Mouse (Mus musculus): ENCODE data around the gene Lars2. TPM values are rescaled to one million over a fixed set of nuclear protein-coding genes. Genes with fewer than 3 reads are reported as not detected.

The Lars2 gene
- polyA plus RNA-seq, 1 experiment from 2014 or later = 819 TPM

- no peak for ATAC-seq (ENCODE audit: low read depth)
- Histone ChIP-seq H3K9ac (ENCODE audit: low read length) (no peak overlapping the region), H3K9me3 (ENCODE audit: control insufficient read depth, low read length) (no peaks in the 10 kb centered on the region), H3K4me3 (ENCODE audit: low read length) (no peak overlapping the region), H3K36me3 (ENCODE audit: control insufficient read depth, insufficient read depth, low read length) (peaks cover 24% of the 10 kb centered on the region), H3K4me2 (ENCODE audit: low read depth, low read length) (no peak overlapping the region), H3K27me3 (ENCODE audit: control insufficient read depth, insufficient read depth, low read depth, low read length) (no peaks in the 10 kb centered on the region), H3K27ac (ENCODE audit: low read length) (peak overlapping the region; percentile 83; the same call in 1 of the 2 replicates), H3K4me1 (replicated peaks; ENCODE audit: control insufficient read depth, insufficient read depth, low read length) (peaks cover 36% of the 10 kb centered on the region)
- WGBS = 82% methylated on average over 2 of the region's 2 CpGs
These were observed 140.7 kb downstream of the Lars2 start for GRCm38 (mm10) chr9:123507380-123507779.

- no peak overlapping the region for H3K4me3 ChIP-seq (ENCODE audit: low read length)
- no peak for ATAC-seq (ENCODE audit: low read depth)
- no peak overlapping the region for H3K27ac ChIP-seq (ENCODE audit: low read length)
- H3K9me3 ChIP-seq (ENCODE audit: control insufficient read depth, low read length) = no peaks in the 10 kb centered on the region
- H3K4me2 ChIP-seq (ENCODE audit: low read depth, low read length) = no peak overlapping the region
- H3K4me1 ChIP-seq (replicated peaks; ENCODE audit: control insufficient read depth, insufficient read depth, low read length) = peaks cover 30% of the 10 kb centered on the region
- peaks cover 16% of the 10 kb centered on the region for H3K36me3 ChIP-seq (ENCODE audit: control insufficient read depth, insufficient read depth, low read length)
- no peaks in the 10 kb centered on the region for H3K27me3 ChIP-seq (ENCODE audit: control insufficient read depth, insufficient read depth, low read depth, low read length)
- WGBS = 82% methylated on average over 2 of the region's 2 CpGs
- H3K9ac ChIP-seq (ENCODE audit: low read length) = no peak overlapping the region
These were observed 142.3 kb downstream of the Lars2 start for GRCm38 (mm10) chr9:123508986-123509385.

- Histone ChIP-seq H3K4me3 (ENCODE audit: low read length) (no peak overlapping the region), H3K4me2 (ENCODE audit: low read depth, low read length) (no peak overlapping the region), H3K27me3 (ENCODE audit: control insufficient read depth, insufficient read depth, low read depth, low read length) (no peaks in the 10 kb centered on the region), H3K4me1 (replicated peaks; ENCODE audit: control insufficient read depth, insufficient read depth, low read length) (peaks cover 25% of the 10 kb centered on the region), H3K27ac (ENCODE audit: low read length) (peak overlapping the region; percentile 41), H3K36me3 (ENCODE audit: control insufficient read depth, insufficient read depth, low read length) (peaks cover 16% of the 10 kb centered on the region), H3K9ac (ENCODE audit: low read length) (no peak overlapping the region), H3K9me3 (ENCODE audit: control insufficient read depth, low read length) (no peaks in the 10 kb centered on the region)
- WGBS = 62% methylated on average over 8 of the region's 8 CpGs
- no peak for ATAC-seq (ENCODE audit: low read depth)
These were observed 143.2 kb downstream of the Lars2 start for GRCm38 (mm10) chr9:123509638-123510604.

GRCm38 (mm10) chr9:123510926-123511325, 144.2 kb downstream of the Lars2 start:
- Histone ChIP-seq H3K4me1 (replicated peaks; ENCODE audit: control insufficient read depth, insufficient read depth, low read length) (peaks cover 15% of the 10 kb centered on the region), H3K4me2 (ENCODE audit: low read depth, low read length) (no peak overlapping the region), H3K9me3 (ENCODE audit: control insufficient read depth, low read length) (no peaks in the 10 kb centered on the region), H3K27ac (ENCODE audit: low read length) (no peak overlapping the region), H3K36me3 (ENCODE audit: control insufficient read depth, insufficient read depth, low read length) (peaks cover 16% of the 10 kb centered on the region), H3K27me3 (ENCODE audit: control insufficient read depth, insufficient read depth, low read depth, low read length) (no peaks in the 10 kb centered on the region), H3K9ac (ENCODE audit: low read length) (no peak overlapping the region), H3K4me3 (ENCODE audit: low read length) (no peak overlapping the region)
- no peak for ATAC-seq (ENCODE audit: low read depth)
- 75% methylated on average over 5 of the region's 5 CpGs for WGBS

Other genes starting within 250 kb of the Lars2 start
- 3.1 and 5.4 TPM in 2 replicates for gene Clec3b, start 216.0 kb upstream of the Lars2 start, polyA plus RNA-seq (2015; fragmentation: Nextera tagmentation; extraction: Ambion mirVana)
- 12.4 and 14.6 TPM in 2 replicates for gene Cdcp1, start 150.9 kb upstream of the Lars2 start, polyA plus RNA-seq (2015; fragmentation: Nextera tagmentation; extraction: Ambion mirVana)
- 7.4 and 8.0 TPM in 2 replicates for gene Tmem158, start 106.2 kb upstream of the Lars2 start, polyA plus RNA-seq (2015; fragmentation: Nextera tagmentation; extraction: Ambion mirVana)
- gene Limd1, start 111.8 kb downstream of the Lars2 start, polyA plus RNA-seq (2015; fragmentation: Nextera tagmentation; extraction: Ambion mirVana) = 57.3 and 61.5 TPM in 2 replicates
- gene Sacm1l, start 162.8 kb downstream of the Lars2 start, polyA plus RNA-seq (2015; fragmentation: Nextera tagmentation; extraction: Ambion mirVana) = 57.9 and 58.1 TPM in 2 replicates

Measured in lung, embryonic 16.5 days (tissue).